Mouse (Mus musculus): ENCODE measurements around the gene Olfr498. TPM values are rescaled to one million over a fixed set of nuclear protein-coding genes. Genes with fewer than 3 reads are reported as not detected.

Gene Olfr498
- total RNA-seq (2023): not detected

GRCm38 (mm10) chr7:108465026-108465425 lies at the start of gene Olfr498:
Olfr498 (plus strand) TSS chr7:108465326.

GRCm38 (mm10) chr7:108420121-108420520 lies 45.0 kb upstream of the Olfr498 start, which contains the start of gene Olfr497:
Olfr497 (plus strand) TSS chr7:108420421.

Other genes with a start within 250 kb of the Olfr498 start
- gene Olfr488, start 207.0 kb upstream of the Olfr498 start, total RNA-seq (2023): not detected
- gene Olfr490, start 176.4 kb upstream of the Olfr498 start, total RNA-seq (2023): not detected
- not detected for gene Olfr491, start 151.9 kb upstream of the Olfr498 start, total RNA-seq (2023)
- not detected for gene Olfr492, start 141.7 kb upstream of the Olfr498 start, total RNA-seq (2023)
- not detected for gene Olfr493, start 118.3 kb upstream of the Olfr498 start, total RNA-seq (2023)
- not detected for gene Olfr494, start 100.0 kb upstream of the Olfr498 start, total RNA-seq (2023)
- gene Olfr495, start 72.2 kb upstream of the Olfr498 start, total RNA-seq (2023): not detected
- gene Olfr497, start 44.9 kb upstream of the Olfr498 start, total RNA-seq (2023): not detected
- not detected for gene Olfr502, start 59.7 kb downstream of the Olfr498 start, total RNA-seq (2023)
- gene Olfr503, start 79.2 kb downstream of the Olfr498 start, total RNA-seq (2023): not detected
- gene Olfr504, start 100.5 kb downstream of the Olfr498 start, total RNA-seq (2023): not detected
- gene Olfr506, start 145.5 kb downstream of the Olfr498 start, total RNA-seq (2023): not detected
- gene Olfr507, start 156.5 kb downstream of the Olfr498 start, total RNA-seq (2023): not detected
- gene Olfr508, start 164.7 kb downstream of the Olfr498 start, total RNA-seq (2023): not detected
- gene Olfr509, start 186.6 kb downstream of the Olfr498 start, total RNA-seq (2023): not detected
- not detected for gene Olfr510, start 201.1 kb downstream of the Olfr498 start, total RNA-seq (2023)
- not detected for gene Olfr512, start 248.0 kb downstream of the Olfr498 start, total RNA-seq (2023)